Mouse (Mus musculus) lung, adult 18-20 months (tissue): ENCODE data around the gene Rilp.
A peak's percentile ranks its signal among the peaks of the same experiment; 100 is the strongest.

ENCODE experiments used
- DNase-seq, 2 experiments: peaks; one replicate each; pipeline ENCODE4 v3.0.0; 2022; ENCODE audit warnings: mixed read lengths in 2 of 2

Gene Rilp

GRCm38 (mm10) chr11:75509741-75510626 is at the start of gene Rilp:
TSS of gene Rilp (plus strand) at chr11:75510094.
- peak; percentile 93 to 96 for DNase-seq

GRCm38 (mm10) chr11:75460103-75460843 is 49.6 kb upstream of the Rilp start:
- DNase-seq, result peak; percentile 95 to 97

- DNase-seq, result peak; percentile 100
These were observed 48.8 kb upstream of the Rilp start, which contains the start of gene Tlcd2 for GRCm38 (mm10) chr11:75460844-75461742. TSS of gene Tlcd2 (plus strand) at chr11:75461715.

GRCm38 (mm10) chr11:75461743-75462252 is 48.1 kb upstream of the Rilp start:
- DNase-seq, result no peak

- DNase-seq, result peak; percentile 89 to 91
These were observed 47.6 kb upstream of the Rilp start for GRCm38 (mm10) chr11:75462253-75462783.

- peak; percentile 93 to 95 for DNase-seq
These were observed 47.0 kb upstream of the Rilp start for GRCm38 (mm10) chr11:75462865-75463336.

GRCm38 (mm10) chr11:75463624-75464023 is 46.3 kb upstream of the Rilp start:
- no peak for DNase-seq

- no peak for DNase-seq
These were observed 45.5 kb upstream of the Rilp start for GRCm38 (mm10) chr11:75464417-75464816.

GRCm38 (mm10) chr11:75465051-75465450 is 44.8 kb upstream of the Rilp start:
- DNase-seq, result no peak

- no peak for DNase-seq
These were observed 43.0 kb upstream of the Rilp start for GRCm38 (mm10) chr11:75466731-75467505.

- DNase-seq, result peak; percentile 56 to 70
These were observed 42.2 kb upstream of the Rilp start for GRCm38 (mm10) chr11:75467512-75468215.

GRCm38 (mm10) chr11:75468410-75468809 is 41.5 kb upstream of the Rilp start:
- no peak for DNase-seq

- DNase-seq, result no peak
These were observed 40.6 kb upstream of the Rilp start for GRCm38 (mm10) chr11:75469261-75469660.

GRCm38 (mm10) chr11:75470675-75471074 is 39.2 kb upstream of the Rilp start:
- no peak for DNase-seq

- no peak for DNase-seq
These were observed 37.3 kb upstream of the Rilp start for GRCm38 (mm10) chr11:75472469-75473081.

- DNase-seq, result no peak
These were observed 36.5 kb upstream of the Rilp start for GRCm38 (mm10) chr11:75473376-75473775.

- no peak for DNase-seq
These were observed 23.7 kb upstream of the Rilp start for GRCm38 (mm10) chr11:75486192-75486591.

GRCm38 (mm10) chr11:75486601-75487285 is 23.2 kb upstream of the Rilp start, which contains the start of gene Prpf8:
TSS of gene Prpf8 (plus strand) at chr11:75486816.
- DNase-seq, result peak; percentile 98

- no peak for DNase-seq
These were observed 22.4 kb upstream of the Rilp start for GRCm38 (mm10) chr11:75487496-75487895.
